Mouse (Mus musculus): ENCODE results near the gene Igfn1.

The Igfn1 gene

GRCm38 (mm10) chr1:136006292-136006748 lies at the start of gene Igfn1:
Igfn1 (minus strand) TSS chr1:136006342.
- no peak for DNase-seq (ENCODE audit: low spot score in 2 of 2)

GRCm38 (mm10) chr1:136055771-136056170 lies 49.6 kb upstream of the Igfn1 start:
- peak; percentile 57 to 76 for DNase-seq (ENCODE audit: low spot score in 2 of 2)

GRCm38 (mm10) chr1:136052547-136052946 lies 46.4 kb upstream of the Igfn1 start, which contains the start of gene Cacna1s:
Cacna1s (plus strand) TSS chr1:136052750.
- no peak for DNase-seq (ENCODE audit: low spot score in 2 of 2)

- DNase-seq (ENCODE audit: low spot score in 2 of 2): peak; percentile 70 to 85
Observed at GRCm38 (mm10) chr1:136051465-136051864, 45.3 kb upstream of the Igfn1 start.

DNA sequence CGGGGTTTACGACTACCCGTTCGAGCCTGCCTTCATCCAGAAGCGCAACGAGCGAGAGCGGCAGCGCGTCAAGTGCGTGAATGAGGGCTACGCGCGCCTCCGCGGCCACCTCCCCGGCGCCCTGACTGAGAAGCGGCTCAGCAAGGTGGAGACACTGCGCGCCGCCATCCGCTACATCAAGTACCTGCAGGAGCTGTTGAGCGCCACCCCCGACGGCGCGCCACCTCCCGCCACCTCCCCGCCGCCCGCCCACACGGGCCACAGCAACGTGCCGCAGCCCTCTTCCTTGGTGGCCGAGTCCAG lies 44.8 kb upstream of the Igfn1 start:
- DNase-seq (ENCODE audit: low spot score in 2 of 2): no peak

DNA sequence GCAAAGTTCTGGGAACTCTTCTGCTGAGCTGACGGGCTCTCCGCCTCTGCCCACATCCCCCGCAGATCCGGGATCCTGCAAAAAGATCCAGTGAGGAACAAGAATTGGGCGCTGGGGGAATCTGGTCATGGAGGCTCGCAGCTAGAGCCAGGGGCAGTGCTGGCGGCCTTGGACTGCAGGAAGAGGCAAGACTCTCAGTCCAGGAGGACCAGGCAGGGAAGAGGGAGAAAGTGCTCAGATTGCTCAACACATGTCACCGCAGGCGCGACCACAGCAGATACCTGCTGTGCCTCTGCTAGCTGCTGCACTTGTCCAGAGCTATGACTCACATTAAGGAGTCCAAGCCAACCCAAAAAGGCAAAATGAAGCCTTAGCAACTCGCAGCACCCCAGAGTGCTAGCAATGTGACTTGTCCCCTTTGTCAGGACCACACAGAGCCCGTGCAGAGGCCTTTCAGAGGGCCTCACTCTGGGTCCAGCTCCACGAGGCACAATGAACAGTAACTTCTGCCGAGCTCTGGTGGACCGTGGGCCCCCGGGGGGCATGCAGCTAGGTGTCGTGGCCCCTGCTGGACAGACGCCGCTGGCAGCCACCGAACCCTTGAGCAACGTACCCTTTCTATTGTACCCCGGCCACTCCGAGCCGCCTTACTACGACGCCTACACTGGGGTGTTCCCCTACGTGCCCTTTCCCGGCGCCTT lies 44.3 kb upstream of the Igfn1 start, which contains the start of gene Ascl5:
Gene Ascl5 (plus strand): TSS at position 493 of the 701 bp plus-strand sequence.
- peak in 1 of 2 experiments; percentile 35 for DNase-seq (ENCODE audit: low spot score in 2 of 2)

DNA sequence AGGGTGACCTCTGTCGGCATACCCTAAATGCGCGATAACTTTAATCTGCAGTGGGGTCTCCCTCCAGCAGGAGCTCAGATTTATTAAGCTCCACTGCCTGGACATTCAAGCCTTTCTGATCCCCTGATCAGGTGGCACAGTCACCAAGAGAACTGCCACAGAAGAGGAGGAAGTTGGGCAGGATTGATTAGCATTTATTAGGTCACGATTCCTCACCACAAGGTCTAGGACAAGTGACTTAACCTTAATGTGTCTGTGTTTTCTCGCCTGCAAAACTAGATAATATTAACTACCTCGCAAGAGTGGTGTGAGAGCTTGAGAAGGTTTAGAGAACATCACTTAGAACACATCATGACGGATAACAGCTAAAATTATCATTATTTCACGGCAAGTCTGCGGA lies 41.8 kb upstream of the Igfn1 start:
- DNase-seq (ENCODE audit: low spot score in 2 of 2): no peak

GRCm38 (mm10) chr1:136047432-136047831 lies 41.3 kb upstream of the Igfn1 start:
- DNase-seq (ENCODE audit: low spot score in 2 of 2): peak in 1 of 2 experiments; percentile 21

DNA sequence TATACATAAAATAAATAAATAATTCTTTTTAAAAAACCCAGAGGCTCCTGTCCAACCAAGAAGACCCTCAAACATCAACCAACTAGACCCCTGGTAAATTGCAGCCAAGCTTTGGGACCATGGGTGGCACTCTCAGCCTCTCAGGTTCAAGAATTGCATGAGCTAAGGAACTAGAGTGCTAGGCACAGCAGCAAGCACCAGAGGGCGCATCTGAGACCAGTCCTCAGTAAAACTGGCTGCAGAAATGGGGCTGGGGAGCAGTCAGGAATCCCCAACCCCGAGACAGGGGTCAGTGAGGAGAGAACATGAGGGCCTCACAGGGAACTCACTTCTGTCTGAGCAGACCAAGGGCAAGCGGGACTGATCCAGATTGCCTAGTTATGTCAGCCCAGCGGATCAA lies 39.6 kb upstream of the Igfn1 start:
- DNase-seq (ENCODE audit: low spot score in 2 of 2): peak; percentile 62 to 80

- no peak for DNase-seq (ENCODE audit: low spot score in 2 of 2)
Observed at GRCm38 (mm10) chr1:136040874-136041273, 34.7 kb upstream of the Igfn1 start.

DNA sequence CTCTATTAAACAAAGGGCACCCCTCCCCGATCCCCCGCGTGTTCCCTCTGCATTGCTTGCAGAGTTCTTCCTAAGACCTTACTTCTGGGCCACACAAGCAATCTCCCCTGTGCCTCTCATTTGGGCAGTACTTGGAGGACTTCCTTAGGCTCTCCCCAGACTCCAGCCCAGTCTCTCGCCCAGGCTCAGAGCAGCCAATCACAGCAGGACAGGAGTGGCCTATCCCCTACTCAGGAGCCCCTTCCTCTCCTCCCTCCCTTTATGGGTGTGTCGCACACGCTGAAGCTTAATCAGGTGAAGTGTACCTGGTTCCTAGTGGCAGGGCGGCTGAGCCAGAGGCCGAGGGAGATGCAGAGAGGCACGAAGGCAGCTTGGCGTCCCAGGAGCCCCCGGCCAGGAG lies 34.3 kb upstream of the Igfn1 start:
- DNase-seq (ENCODE audit: low spot score in 2 of 2): no peak

GRCm38 (mm10) chr1:136038746-136039538 lies 32.8 kb upstream of the Igfn1 start:
- peak in 1 of 2 experiments; percentile 59 for DNase-seq (ENCODE audit: low spot score in 2 of 2)

GRCm38 (mm10) chr1:136032961-136033360 lies 26.8 kb upstream of the Igfn1 start:
- no peak for DNase-seq (ENCODE audit: low spot score in 2 of 2)

DNA sequence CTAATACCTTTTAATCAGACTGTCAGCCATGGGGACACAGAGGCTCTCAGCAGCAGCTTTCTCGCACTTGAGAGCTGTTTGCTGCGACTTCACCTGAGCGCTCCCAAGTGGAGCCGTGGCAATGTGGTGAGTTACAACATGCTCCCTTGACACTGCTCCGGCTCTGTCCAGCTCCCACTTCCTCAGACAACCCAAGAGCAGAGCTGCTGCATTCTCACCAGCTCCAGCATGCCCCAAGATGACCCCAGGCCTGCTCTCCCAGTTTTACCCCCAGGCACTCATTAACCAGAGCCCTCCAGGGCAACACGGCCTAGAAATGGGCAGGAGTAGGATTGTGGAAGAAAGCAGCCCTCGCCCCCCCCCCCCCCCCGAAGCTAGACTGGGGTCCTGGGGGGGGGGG lies 25.6 kb upstream of the Igfn1 start:
- DNase-seq (ENCODE audit: low spot score in 2 of 2): no peak

- no peak for DNase-seq (ENCODE audit: low spot score in 2 of 2)
Observed at GRCm38 (mm10) chr1:136030201-136030600, 24.1 kb upstream of the Igfn1 start.

- DNase-seq (ENCODE audit: low spot score in 2 of 2): no peak
Observed at GRCm38 (mm10) chr1:136018390-136019189, 12.4 kb upstream of the Igfn1 start.

DNA sequence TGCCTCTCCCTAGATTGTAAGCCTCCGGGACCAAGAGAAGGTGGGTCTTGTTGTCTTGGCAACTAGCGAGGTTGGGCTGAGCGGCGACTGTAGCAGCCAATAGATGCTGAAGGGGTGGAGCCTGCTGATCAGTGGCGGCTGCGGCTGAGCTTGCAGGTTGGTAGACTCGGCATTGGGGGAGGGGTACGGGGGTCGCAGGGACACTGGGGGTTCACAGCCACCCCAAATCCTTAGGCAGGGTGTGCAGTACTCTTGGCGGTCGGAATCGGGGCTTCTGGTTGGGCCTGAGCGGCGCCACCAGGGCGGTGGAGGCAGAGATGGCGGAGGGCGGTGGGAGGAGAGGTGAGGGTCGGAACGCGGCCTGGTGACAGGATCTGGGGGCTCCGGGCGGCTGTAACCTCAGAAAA lies 11.8 kb upstream of the Igfn1 start:
- peak; percentile 88 to 95 for DNase-seq (ENCODE audit: low spot score in 2 of 2)

GRCm38 (mm10) chr1:136017307-136017706 lies 11.2 kb upstream of the Igfn1 start:
- DNase-seq (ENCODE audit: low spot score in 2 of 2): no peak

DNA sequence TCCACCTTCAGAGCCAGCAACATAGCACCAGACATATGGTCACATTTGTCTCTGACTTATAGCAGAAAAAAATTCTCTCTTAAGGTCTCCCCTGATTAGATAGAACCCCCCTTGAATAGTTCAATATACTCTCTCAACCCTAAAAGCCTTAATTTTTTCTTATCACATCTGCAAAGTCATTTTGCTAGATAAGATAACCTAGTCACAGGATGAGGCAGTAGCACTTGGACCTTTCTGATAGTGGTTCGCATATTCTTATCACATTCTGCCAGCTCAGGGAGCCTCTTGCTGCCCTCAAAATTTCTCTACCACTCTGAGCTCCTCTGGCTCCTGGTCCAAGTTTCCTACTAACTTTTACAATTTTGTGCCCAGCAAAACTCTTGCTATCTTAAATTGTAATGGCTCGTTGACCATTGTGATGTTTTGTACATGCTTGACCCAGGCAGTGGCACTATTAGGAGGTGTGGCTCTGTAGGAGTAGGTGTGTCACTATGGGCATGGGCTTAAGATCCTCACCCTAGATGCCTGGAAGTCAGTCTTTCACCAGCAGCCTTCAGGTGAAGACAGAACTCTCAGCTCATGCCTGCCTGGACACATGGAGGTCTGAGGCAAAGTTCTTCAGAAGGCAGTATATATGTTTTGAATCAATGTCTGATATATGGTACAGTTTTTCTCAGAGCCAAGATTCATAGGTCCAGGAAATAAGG lies 8.8 kb upstream of the Igfn1 start:
- DNase-seq (ENCODE audit: low spot score in 2 of 2): no peak

DNA sequence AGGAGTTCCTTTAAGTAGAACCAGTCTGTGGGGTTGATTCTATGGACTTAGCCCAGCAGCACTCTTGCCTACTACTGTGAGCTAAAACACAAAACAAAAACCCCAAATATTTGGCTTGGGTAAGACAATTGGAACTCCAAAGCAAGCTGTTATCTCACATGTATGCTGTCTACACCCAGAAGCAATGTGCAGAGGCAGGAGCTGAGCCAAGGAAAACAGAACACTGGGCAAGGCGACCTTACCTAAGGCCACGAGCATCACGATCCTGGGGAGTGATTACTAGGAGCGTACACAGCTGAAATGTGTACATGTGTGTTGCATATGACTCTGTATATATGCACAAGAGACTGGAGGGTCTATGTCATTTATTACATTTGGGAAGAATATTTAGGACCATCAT lies 7.4 kb upstream of the Igfn1 start:
- no peak for DNase-seq (ENCODE audit: low spot score in 2 of 2)

GRCm38 (mm10) chr1:136010247-136010646 lies 4.1 kb upstream of the Igfn1 start:
- DNase-seq (ENCODE audit: low spot score in 2 of 2): no peak

DNA sequence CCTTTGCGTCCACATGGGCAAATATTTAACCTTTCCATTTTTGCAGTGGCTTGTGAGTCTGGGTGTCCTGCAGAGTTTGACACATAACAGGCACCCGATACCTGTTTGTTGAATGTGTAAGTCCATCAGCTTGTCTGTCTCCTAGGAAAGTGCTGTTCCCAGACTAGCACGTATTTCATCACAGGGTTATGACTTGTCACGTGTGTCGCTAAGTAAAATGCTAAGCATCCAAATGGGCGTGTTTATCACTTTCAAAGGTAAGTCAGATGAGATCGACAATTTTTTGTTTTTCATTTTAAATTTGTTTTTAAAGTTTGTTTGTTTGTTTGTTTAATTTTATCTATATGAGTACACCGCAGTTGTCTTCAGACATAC lies 2.0 kb upstream of the Igfn1 start:
- no peak for DNase-seq (ENCODE audit: low spot score in 2 of 2)

Data from frontal cortex, postnatal 36 days (tissue).